Mouse (Mus musculus) C2C12 (cell line): Measurements from ENCODE around the gene Ift122.

Source experiments
- CTCF ChIP-seq: IDR thresholded peaks from one replicate; pipeline ENCODE4 v1.5.1; 2011; ENCODE audit not compliant: control insufficient read depth, insufficient read depth, insufficient read length
- MYOD1 ChIP-seq: IDR thresholded peaks from one replicate; pipeline ENCODE4 v1.6.1; 2011; ENCODE audit warnings: low read depth; ENCODE audit not compliant: control insufficient read depth, insufficient read length

- no peak for TF ChIP-seq CTCF
- no peak for TF ChIP-seq MYOD1
Observed at GRCm38 (mm10) chr6:115833861-115834260, 19.4 kb upstream of the Ift122 start.
